Mouse (Mus musculus) small intestine, adult 2 months (tissue): ENCODE results near the gene Rnf130.

Experiments
- CTCF ChIP-seq: fragments of 200-500 bp; IDR thresholded peaks from 2 replicates; pipeline ENCODE4 v1.5.1; 2012; ENCODE audit warnings: low read depth, mild to moderate bottlenecking, control low read depth, inconsistent platforms, low read length, moderate library complexity, mixed read lengths; ENCODE audit not compliant: insufficient replicate concordance, insufficient read length; ENCODE audit errors: extremely low read depth
- POLR2A ChIP-seq: fragments of 200-500 bp; IDR thresholded peaks from 2 replicates; pipeline ENCODE4 v1.6.1; 2012; ENCODE audit warnings: low read depth, mild to moderate bottlenecking, control low read depth, inconsistent platforms, low read length, moderate library complexity

DNA sequence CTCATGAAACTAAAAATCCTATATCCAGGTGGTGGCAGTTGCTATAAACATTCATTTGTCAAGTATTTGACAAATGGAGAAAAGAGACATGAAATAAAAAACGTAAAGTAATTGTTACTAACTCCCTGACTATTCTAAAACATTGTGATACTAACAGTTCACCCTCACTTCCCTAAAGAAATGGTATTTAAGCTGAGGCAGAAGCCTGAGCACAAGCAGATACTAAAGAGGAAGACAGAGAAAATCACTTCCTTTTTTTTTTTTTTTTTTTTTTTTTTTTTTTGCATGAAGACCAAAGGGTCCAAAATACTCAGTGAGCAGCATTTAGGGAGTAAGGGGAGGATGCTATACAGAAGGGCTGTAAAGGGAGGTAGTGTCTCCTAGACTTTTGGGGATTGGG is 13.6 kb downstream of the Rnf130 start:
- TF ChIP-seq CTCF (no peak), POLR2A (no peak)
